Comparison of ENCODE assay signal across 1 mouse cellular context in genomic region chr2:153343191-153343590, GRCm38 (mm10).
TF ChIP-seq lines count a peak whose summit lies in the region.

No protein-coding gene starts in this region.

TF ChIP-seq in MEL, 35 proteins besides CTCF, POLR2A, EP300 and RAD21 (continued from another document):
- TF ChIP-seq MEF2A (IDR thresholded peaks at IDR 0.05; ENCODE audit: extremely low read depth, insufficient replicate concordance, low read depth, low read length, poor library complexity, severe bottlenecking) (no peak), RCOR1 (IDR thresholded peaks at IDR 0.05; ENCODE audit: low read depth, low read length) (no peak), KAT2A (conservative IDR thresholded peaks at IDR 0.05; ENCODE audit: low read depth, low read length) (no peak), USF1 (IDR thresholded peaks at IDR 0.05; ENCODE audit: low read depth, low read length) (no peak), USF2 (IDR thresholded peaks at IDR 0.05; ENCODE audit: borderline replicate concordance in 1 of 2, insufficient read depth in 1 of 2, low read depth in 1 of 2, low read length in 2 of 2) (no peak), ZMIZ1 (IDR thresholded peaks at IDR 0.05; ENCODE audit: low read depth, low read length) (no peak)
